Mouse (Mus musculus) heart, embryonic 15.5 days (tissue): Measurements from ENCODE around the gene Slc15a1. TPM values are rescaled to one million over a fixed set of nuclear protein-coding genes. Genes with fewer than 3 reads are reported as not detected.

Experiments
- polyA plus RNA-seq: library from polyadenylated mRNA; unstranded; fragments of >200 nt; fragmentation: Nextera tagmentation; extraction: Ambion mirVana; gene quantifications from 2 replicates; pipeline ENCODE4 v1.2.1, GENCODE M21; 2015

Slc15a1 gene
- polyA plus RNA-seq, 1 experiment from 2014 or later = 0.18 TPM

Other genes with a start within 250 kb of the Slc15a1 start
- gene Stk24, start 125.2 kb downstream of the Slc15a1 start, polyA plus RNA-seq = 34.5 and 39.6 TPM in 2 replicates